12 mouse cellular contexts compared by ENCODE assay signal in the genomic region with DNA sequence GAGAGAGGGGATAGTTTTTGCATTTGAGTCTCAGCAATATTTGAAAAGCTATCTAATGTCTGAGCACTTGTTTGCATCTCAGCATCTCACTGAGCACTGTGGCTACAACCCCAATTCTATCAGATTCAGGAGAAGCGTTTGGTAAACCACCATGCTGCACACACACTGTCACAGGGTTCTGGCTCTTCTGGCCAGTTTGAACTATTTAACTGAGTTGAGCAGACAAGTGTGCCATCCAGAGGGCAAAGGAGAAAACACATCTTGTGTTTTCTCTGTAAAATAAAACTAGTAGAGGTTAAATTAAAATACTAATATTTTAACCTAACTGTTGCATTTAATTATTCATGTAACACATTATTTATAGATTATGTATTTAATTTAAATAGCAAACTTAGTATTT.
DNase-seq lines count a peak whose midpoint lies in the region; ATAC-seq and TF ChIP-seq lines count a peak whose summit lies in the region.
"Had no signal": no experiment of that assay in that cellular context is flagged by ENCODE, and none has a peak within 500 bp of the region (broad histone marks: within the 10 kb centered on the region; RNA-seq: fewer than 3 reads in every experiment).

No protein-coding gene starts in this region.

- H3K27me3 ChIP-seq in midbrain, embryonic 12.5 days, result no peaks in the 10 kb centered on the region
- H3K27me3 ChIP-seq in midbrain, embryonic 15.5 days (replicated peaks), result no peaks in the 10 kb centered on the region
- H3K27me3 ChIP-seq: liver, embryonic 15.5 days had no signal

- peak; percentile 52; the same call in 1 of the 2 replicates for TF ChIP-seq CTCF in brain, embryonic 14.5 days (IDR thresholded peaks at IDR 0.05; ENCODE audit: borderline replicate concordance, extremely low read depth, insufficient read depth, insufficient read length)

- ATAC-seq in frontal cortex, adult (ENCODE audit: low TSS enrichment), result peak; percentile 52; the same call in 1 of the 2 replicates
- ATAC-seq in midbrain, embryonic 12.5 days (ENCODE audit: low FRiP score, low read depth), result 0 out of 2 replicates have a peak, but pooled peaks have one; percentile 58
- ATAC-seq in midbrain, embryonic 15.5 days (replicated peaks), result no peak

- no peaks in the 10 kb centered on the region for H3K4me1 ChIP-seq in midbrain, embryonic 12.5 days
- no peaks in the 10 kb centered on the region for H3K4me1 ChIP-seq in midbrain, embryonic 15.5 days
- H3K4me1 ChIP-seq: liver, embryonic 15.5 days had no signal

- H3K4me2 ChIP-seq in midbrain, embryonic 12.5 days (replicated peaks), result no peak overlapping the region
- no peak overlapping the region for H3K4me2 ChIP-seq in midbrain, embryonic 15.5 days
- H3K4me2 ChIP-seq: liver, embryonic 15.5 days had no signal

- 0 out of 2 replicates have a peak, but pooled peaks cover 3% of the 10 kb centered on the region for H3K36me3 ChIP-seq in midbrain, embryonic 12.5 days
- H3K36me3 ChIP-seq in midbrain, embryonic 15.5 days (replicated peaks), result 0 out of 2 replicates have a peak, but pooled peaks cover 4% of the 10 kb centered on the region
- H3K36me3 ChIP-seq: liver, embryonic 15.5 days had no signal

- DNase-seq in frontal cortex, postnatal 25 days (ENCODE audit: low spot score in 2 of 2), result no peak
- DNase-seq in brain, embryonic 14.5 days (ENCODE audit: low read depth), result peak; percentile 66
- DNase-seq in retina, postnatal 1 day, result peak; percentile 61
- no peak for DNase-seq in spleen, adult 18-20 months
- DNase-seq in right cerebral cortex, postnatal 25 days, result no peak
- DNase-seq: adrenal gland, postnatal 36 days; cerebellum, postnatal 36 days; kidney, adult 18-20 months had no signal

- H3K9me3 ChIP-seq in midbrain, embryonic 12.5 days, result no peaks in the 10 kb centered on the region
- H3K9me3 ChIP-seq in midbrain, embryonic 15.5 days, result no peaks in the 10 kb centered on the region
- H3K9me3 ChIP-seq: liver, embryonic 15.5 days had no signal

- 40% methylated on average over 1 of the region's 1 CpGs for WGBS in midbrain, embryonic 12.5 days
- 28% methylated on average over 1 of the region's 1 CpGs for WGBS in midbrain, embryonic 15.5 days

- no peak overlapping the region for H3K9ac ChIP-seq in midbrain, embryonic 12.5 days (replicated peaks)
- no peak overlapping the region for H3K9ac ChIP-seq in midbrain, embryonic 15.5 days
- H3K9ac ChIP-seq: liver, embryonic 15.5 days had no signal

- no peak overlapping the region for H3K27ac ChIP-seq in midbrain, embryonic 12.5 days (replicated peaks)
- no peak overlapping the region for H3K27ac ChIP-seq in midbrain, embryonic 15.5 days
- H3K27ac ChIP-seq: liver, embryonic 15.5 days had no signal

- no peak overlapping the region for H3K4me3 ChIP-seq in midbrain, embryonic 12.5 days
- no peak overlapping the region for H3K4me3 ChIP-seq in midbrain, embryonic 15.5 days
- H3K4me3 ChIP-seq: liver, embryonic 15.5 days had no signal

- TF ChIP-seq POLR2A in brain, embryonic 14.5 days (IDR thresholded peaks at IDR 0.05; ENCODE audit: borderline replicate concordance, extremely low read depth, insufficient read depth, insufficient read length, poor library complexity, severe bottlenecking), result no peak

Comparison
In these comparisons a context has a peak if more than half of its experiments do, and no peak if none do; other contexts are left out.
1. DNase-seq: peak in brain, embryonic 14.5 days (single experiment) and retina, postnatal 1 day (single experiment); none in frontal cortex, postnatal 25 days (0 of 2), spleen, adult 18-20 months (0 of 2) and right cerebral cortex, postnatal 25 days (single experiment).